Mouse (Mus musculus): ENCODE data around the gene Zfp93.
"Not testable (repeated sequence)": the region's sequence is repeated elsewhere in the genome, so short reads cannot be mapped to it uniquely, and the experiment has no call there.

Zfp93 gene

DNA sequence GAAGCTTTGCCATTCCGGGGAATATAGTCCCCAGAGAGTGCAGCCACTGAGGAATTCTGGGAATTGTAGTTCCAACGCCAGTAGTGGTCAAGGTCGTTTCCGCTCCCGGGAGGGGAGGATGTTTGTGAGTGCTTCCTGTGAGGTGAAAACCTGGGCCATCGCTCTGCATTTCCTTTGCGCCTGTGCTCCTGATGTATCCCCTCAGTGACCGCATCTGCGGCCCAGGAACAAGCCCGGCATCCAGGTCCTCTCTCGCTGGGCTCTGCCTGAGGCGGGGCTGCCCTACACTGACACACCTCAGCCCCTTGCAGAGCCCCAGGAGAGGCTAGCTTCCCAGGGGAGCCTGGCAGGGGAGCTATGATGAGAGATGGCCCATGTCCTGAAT is at the start of gene Zfp93:
Gene Zfp93, plus strand, starts transcription at position 133 of the 385 bp plus-strand sequence.
- DNase-seq (ENCODE audit: low read depth, low spot score) = peak; percentile 76

- peak; percentile 19 for DNase-seq (ENCODE audit: low read depth, low spot score)
Observed at GRCm38 (mm10) chr7:24237040-24237791, 33.0 kb upstream of the Zfp93 start, which contains the start of gene Zfp109. Zfp109 (minus strand) TSS chr7:24237560.

- no peak for DNase-seq (ENCODE audit: low read depth, low spot score)
Observed at GRCm38 (mm10) chr7:24253779-24254615, 16.2 kb upstream of the Zfp93 start.

- DNase-seq (ENCODE audit: low read depth, low spot score) = peak; percentile 79
Observed at GRCm38 (mm10) chr7:24254633-24255474, 15.4 kb upstream of the Zfp93 start, which contains the start of gene Zfp108. Zfp108 (plus strand) TSS chr7:24254794.

DNA sequence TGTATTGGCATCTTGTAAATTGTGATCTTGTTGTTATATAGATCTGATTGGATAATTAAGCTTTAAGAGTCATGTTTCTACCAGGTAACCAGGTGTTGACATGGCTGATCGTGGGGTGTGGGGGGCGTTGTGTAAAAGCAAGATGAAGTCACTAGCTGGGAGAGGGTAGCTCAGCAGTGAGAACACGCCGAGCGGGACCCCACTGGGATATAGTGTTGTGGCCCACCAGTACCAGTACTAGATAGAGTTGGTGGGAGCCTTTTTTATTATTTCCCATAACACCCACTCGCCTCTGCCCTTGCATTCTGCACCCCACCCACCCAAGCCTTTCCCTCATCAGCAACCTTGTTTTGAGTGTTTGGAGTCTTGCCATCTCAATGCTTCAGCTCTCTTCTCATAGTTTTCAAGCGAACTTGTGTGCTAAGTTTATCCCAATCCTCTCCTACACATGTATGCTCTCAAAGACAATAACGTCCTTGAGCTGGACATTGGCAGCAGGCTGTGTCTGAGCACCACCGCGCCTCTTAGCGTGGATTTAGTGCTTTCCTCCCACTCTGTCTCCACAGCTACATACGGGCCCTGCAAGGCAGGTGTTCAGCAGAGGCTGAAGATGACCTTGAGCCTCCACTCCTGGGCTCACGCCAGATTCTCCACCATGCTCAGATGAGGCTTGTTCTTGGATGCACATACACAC is 10.8 kb upstream of the Zfp93 start:
- no peak for DNase-seq (ENCODE audit: low read depth, low spot score)

GRCm38 (mm10) chr7:24260000-24260312 is 10.3 kb upstream of the Zfp93 start:
- DNase-seq (ENCODE audit: low read depth, low spot score) = no peak

GRCm38 (mm10) chr7:24268176-24269155 is 1.8 kb upstream of the Zfp93 start:
- DNase-seq (ENCODE audit: low read depth, low spot score) = no peak

- no peak for DNase-seq (ENCODE audit: low read depth, low spot score)
Observed at GRCm38 (mm10) chr7:24269256-24269655, 964 bp upstream of the Zfp93 start.

GRCm38 (mm10) chr7:24269667-24270287 is 443 bp upstream of the Zfp93 start:
- peak; percentile 4 for DNase-seq (ENCODE audit: low read depth, low spot score)

DNA sequence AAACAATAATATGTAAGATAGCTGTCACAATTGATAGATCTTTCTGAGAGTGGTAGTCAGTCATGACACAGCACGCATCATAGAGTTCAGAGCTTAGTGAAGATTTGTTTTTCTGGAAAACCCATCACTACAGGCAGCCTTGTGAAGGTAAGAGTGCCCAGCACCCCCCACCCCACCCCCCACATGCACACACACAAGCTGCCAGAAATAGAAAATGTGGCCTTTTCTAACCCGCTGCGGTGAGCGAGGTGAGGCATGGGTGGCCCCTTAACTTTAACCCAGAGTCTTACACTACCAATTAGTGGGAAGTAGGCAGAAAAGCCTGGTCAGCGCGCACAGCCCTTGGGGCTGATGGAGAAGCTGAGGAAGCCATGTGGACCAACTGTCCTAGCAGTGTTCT is 971 bp downstream of the Zfp93 start:
- no peak for DNase-seq (ENCODE audit: low read depth, low spot score)

GRCm38 (mm10) chr7:24274456-24274855 is 4.2 kb downstream of the Zfp93 start:
- no peak for DNase-seq (ENCODE audit: low read depth, low spot score)

- DNase-seq (ENCODE audit: low read depth, low spot score) = not testable (repeated sequence)
Observed at GRCm38 (mm10) chr7:24278771-24279170, 8.6 kb downstream of the Zfp93 start.

DNA sequence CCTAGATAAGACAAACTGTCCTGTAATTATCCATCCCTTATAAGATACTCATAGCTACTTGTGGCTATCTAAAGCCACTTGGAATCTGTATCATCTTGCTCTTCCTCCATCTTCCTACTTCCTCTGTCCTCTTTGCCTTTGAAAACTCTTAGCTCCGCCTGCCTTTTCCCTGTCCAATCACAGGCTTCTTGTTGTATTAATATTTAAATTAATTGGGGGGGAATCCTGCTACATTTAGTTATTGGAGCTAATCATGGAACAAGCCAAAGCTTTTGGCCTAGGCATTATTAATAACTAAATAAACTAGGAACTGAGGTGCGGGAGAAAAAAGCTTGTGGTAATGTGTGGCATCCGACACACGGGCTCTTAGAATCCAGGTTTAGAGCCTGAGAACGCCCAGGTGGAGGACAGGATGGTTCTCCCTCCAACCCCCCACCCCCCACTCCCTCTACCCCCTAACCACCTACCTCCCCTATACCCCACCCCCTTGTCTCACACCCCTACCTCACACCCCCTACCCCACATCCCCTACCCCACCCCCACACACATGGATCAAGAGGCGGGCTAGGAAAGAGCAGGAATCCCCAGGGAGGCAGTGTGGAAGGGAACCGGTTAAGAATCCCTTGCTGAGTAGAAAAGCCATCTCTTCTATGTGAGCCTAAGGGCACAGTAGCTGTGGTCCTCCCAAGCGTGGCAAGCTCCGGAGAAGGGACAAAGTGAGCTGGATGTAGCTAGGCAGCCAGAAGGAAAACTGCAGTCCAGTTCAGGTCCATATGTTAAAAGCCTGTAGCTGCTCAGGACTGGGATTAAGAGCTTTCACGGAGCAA is 10.0 kb downstream of the Zfp93 start:
- no peak for DNase-seq (ENCODE audit: low read depth, low spot score)

DNA sequence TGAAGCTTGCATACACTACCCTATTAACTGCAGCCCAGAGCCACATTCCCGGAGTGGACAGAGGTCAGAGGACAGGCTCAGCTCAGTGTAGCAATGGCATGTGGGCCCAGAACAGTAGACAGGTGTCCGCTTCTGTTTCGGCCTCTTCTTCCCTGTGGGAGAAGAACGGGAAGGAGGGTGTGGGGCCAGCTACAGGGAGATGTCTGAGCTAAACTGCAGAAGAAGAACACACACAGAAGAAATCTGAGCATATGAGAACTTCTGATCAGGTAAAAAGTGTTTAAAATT is 10.6 kb downstream of the Zfp93 start:
- no peak for DNase-seq (ENCODE audit: low read depth, low spot score)

- DNase-seq (ENCODE audit: low read depth, low spot score) = no peak
Observed at GRCm38 (mm10) chr7:24286090-24286489, 15.9 kb downstream of the Zfp93 start.

GRCm38 (mm10) chr7:24286916-24287315 is 16.7 kb downstream of the Zfp93 start:
- no peak for DNase-seq (ENCODE audit: low read depth, low spot score)

DNA sequence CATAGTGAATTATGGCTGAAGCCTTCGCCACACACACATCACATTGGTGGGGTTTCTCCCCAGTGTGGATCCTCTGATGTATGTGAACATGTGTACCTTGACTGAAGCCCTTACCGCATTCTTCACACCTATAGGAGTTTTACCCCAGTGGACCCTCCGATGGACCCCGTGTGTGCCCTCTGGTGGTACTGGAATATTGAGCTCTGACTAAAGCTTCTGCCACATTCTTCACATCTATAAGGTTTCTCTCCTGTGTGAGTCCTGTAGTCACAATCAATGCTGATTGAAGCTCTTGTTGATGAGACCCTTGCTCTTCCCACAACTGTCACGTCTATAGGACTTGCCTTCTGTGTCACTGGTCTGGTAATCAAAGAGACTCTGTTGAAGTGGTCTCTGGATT is 17.4 kb downstream of the Zfp93 start:
- DNase-seq (ENCODE audit: low read depth, low spot score) = no peak

DNA sequence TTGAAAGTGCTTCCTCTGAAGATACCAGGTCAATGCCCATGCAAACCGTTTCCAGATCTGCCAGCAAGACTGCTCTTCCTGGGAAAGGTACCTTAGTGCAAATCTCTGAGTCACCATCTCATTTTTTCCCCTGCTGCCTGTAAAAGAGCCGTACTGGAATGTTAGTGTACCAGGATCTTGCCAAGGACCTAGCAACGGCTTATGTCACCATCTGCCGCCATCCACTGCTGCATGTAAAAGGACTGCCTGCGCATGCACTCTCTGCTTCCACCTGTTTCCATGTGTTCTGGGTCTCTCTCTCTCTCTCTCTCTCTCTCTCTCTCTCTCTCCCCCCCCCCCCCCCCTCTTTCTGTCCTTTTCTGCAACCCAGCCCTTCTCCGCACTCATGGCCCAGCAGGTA is 18.3 kb downstream of the Zfp93 start:
- no peak for DNase-seq (ENCODE audit: low read depth, low spot score)

- DNase-seq (ENCODE audit: low read depth, low spot score) = no peak
Observed at GRCm38 (mm10) chr7:24290106-24290693, 20.0 kb downstream of the Zfp93 start.

All from skeletal muscle tissue, adult 2 months (tissue).